Mouse (Mus musculus) forebrain, embryonic 10.5 days (tissue): Measurements from ENCODE around the gene Nek6. TPM values are rescaled to one million over a fixed set of nuclear protein-coding genes. Genes with fewer than 3 reads are reported as not detected.

ENCODE experiments used
- DNase-seq: peaks from one replicate; pipeline ENCODE4 v3.0.0-alpha.2; 2017; ENCODE audit warnings: low spot score; ENCODE audit errors: extremely low spot score
- H3K27ac ChIP-seq: fragments of 300-500 bp; sonication (generic); 2 replicates; pipeline ENCODE4 v1.5.1; 2016; ENCODE audit warnings: mild to moderate bottlenecking
- H3K27me3 ChIP-seq: fragments of 300-500 bp; sonication (generic); 2 replicates; pipeline ENCODE4 v1.6.1; 2016; ENCODE audit warnings: mild to moderate bottlenecking; ENCODE audit not compliant: poor library complexity, severe bottlenecking
- H3K36me3 ChIP-seq: fragments of 300-500 bp; sonication (generic); replicated peaks from 2 replicates; pipeline ENCODE4 v1.6.1; 2016; ENCODE audit warnings: mild to moderate bottlenecking, moderate library complexity
- H3K4me1 ChIP-seq: fragments of 300-500 bp; sonication (generic); 2 replicates; pipeline ENCODE4 v1.6.1; 2016
- H3K4me3 ChIP-seq: fragments of 300-500 bp; sonication (generic); 2 replicates; pipeline ENCODE4 v1.5.1; 2016; ENCODE audit warnings: mild to moderate bottlenecking, moderate library complexity
- H3K9me3 ChIP-seq: fragments of 300-500 bp; sonication (generic); 2 replicates; pipeline ENCODE4 v1.6.1; 2016; ENCODE audit warnings: mild to moderate bottlenecking, moderate library complexity
- WGBS: fragments of 180-500 bp; shearing (Covaris S2); methylation state at CpG from one replicate; pipeline ENCODE4 v1.1.7; 2016; 5-methylcytosine and 5-hydroxymethylcytosine counted together
- microRNA-seq: library from miRNA; unstranded; fragments of <30 nt; microRNA quantifications from one replicate; pipeline ENCODE4, GENCODE M21; 2017
- polyA plus RNA-seq: library from polyadenylated mRNA; unstranded; fragments of >200 nt; fragmentation: Nextera tagmentation; extraction: Ambion mirVana; gene quantifications from 2 replicates; pipeline ENCODE4 v1.2.1, GENCODE M21; 2016

Nek6 gene
- polyA plus RNA-seq, 1 experiment from 2014 or later, result 120 TPM

DNA sequence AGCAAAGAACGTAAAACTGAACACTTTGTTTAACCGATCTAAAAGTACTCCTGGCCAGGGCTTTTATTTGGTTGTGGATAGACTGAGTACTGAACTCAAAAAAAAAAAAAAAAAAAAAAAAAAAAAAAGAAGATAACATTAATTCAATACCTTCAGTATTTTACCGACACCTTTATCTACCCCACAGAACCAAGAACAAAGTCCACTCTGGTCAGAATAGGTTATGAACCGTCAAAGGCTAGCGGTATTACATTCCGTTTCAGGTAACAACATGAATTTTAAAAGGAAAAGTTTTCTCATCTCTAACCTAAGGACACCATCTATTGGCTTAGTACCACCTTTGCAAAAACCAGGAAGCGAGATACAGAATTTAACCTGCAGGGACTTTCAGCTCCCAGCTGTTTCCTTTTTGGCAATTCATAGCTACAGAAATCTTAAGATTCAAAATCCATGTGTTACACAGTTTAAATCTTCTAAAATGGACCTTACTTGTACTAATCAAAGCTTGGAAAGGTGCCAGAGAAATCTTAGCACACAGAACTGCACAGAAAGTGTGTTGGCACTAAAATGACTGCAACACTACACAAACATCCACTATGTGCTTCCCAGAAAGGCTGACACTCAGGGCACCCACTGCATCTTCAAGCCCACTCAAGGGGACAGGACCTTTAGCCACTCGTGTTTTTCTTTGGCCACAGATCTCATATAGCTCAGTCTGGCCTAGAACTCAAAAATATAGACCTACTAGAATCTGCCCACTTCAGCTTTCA lies 112.6 kb downstream of the Nek6 start:
- WGBS, result 92% methylated on average over 8 of the region's 8 CpGs
- no peak overlapping the region for H3K27ac ChIP-seq
- peaks cover 82% of the 10 kb centered on the region for H3K36me3 ChIP-seq
- peaks cover 18% of the 10 kb centered on the region for H3K4me1 ChIP-seq
- no peak overlapping the region for H3K4me3 ChIP-seq
- H3K9me3 ChIP-seq, result no peaks in the 10 kb centered on the region; the same call in 1 of the 2 replicates
- H3K27me3 ChIP-seq, result no peaks in the 10 kb centered on the region
- DNase-seq, result no peak

DNA sequence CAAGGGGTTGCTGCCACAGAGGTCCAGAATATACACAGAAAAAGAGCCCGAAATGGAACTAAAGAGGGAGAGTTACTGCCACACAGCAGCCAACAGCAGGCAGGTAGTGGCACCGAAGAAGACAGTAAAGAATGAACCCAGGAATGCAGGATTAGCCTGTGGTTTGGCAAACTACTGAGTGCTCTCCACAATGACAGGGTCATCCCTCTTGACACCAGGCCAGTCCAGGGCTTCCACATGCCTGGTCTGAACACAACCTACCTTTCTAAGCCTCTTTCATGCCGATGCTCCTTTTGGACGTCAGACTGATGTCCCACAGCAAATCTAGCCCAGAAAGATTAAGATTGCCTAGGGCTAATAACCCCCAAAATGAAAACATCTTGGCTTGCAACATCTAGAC lies 117.4 kb downstream of the Nek6 start:
- 84% methylated on average over 4 of the region's 4 CpGs for WGBS
- Histone ChIP-seq H3K9me3 (no peaks in the 10 kb centered on the region), H3K27ac (no peak overlapping the region), H3K4me1 (no peaks in the 10 kb centered on the region), H3K27me3 (no peaks in the 10 kb centered on the region), H3K36me3 (peaks cover 98% of the 10 kb centered on the region), H3K4me3 (no peak overlapping the region)
- DNase-seq, result no peak

DNA sequence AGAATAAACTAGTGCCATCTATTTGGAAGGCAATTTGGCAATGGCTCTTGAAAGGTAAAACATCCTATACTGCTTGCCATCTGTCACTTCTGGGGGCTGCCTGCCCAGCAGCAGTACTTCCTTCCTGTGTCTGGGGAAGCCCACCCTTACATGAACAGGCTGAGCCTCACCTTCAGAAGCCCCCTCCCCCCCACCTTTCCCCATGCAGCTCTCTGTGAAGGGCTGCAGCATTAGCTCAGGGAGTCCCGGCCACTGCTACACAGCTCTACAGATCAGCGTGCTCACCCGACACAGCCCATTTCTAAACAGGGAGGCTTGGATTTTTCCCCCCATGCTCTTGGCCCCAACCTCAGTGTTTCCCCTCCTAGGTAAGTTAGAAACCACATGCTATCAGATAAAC lies 118.0 kb downstream of the Nek6 start:
- Histone ChIP-seq H3K27ac (no peak overlapping the region), H3K4me3 (no peak overlapping the region), H3K4me1 (no peaks in the 10 kb centered on the region), H3K9me3 (no peaks in the 10 kb centered on the region), H3K36me3 (peaks cover 100% of the 10 kb centered on the region), H3K27me3 (no peaks in the 10 kb centered on the region)
- DNase-seq, result no peak
- 93% methylated on average over 3 of the region's 3 CpGs for WGBS

DNA sequence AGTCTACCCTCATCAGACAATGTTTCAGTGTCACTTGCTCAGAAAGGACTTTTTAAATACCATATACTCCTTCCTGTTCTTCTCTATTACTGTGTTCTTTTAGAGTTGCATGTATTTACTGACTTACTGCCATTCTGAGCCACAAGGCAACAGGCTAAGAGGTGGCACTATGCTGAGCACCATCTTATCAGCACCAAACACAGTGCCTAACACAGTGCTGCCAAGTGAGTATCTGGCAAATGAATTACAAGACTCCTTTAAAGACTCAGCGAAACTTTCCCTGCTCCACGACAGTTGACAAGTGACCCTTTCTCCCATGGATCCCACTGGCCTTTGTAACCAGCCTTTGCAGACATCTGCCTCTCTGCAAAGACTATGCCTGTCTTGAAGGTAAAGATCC lies 119.1 kb downstream of the Nek6 start:
- H3K27me3 ChIP-seq, result no peaks in the 10 kb centered on the region
- 97% methylated on average over 2 of the region's 2 CpGs for WGBS
- no peak overlapping the region for H3K4me3 ChIP-seq
- H3K4me1 ChIP-seq, result no peaks in the 10 kb centered on the region
- H3K27ac ChIP-seq, result no peak overlapping the region
- peaks cover 100% of the 10 kb centered on the region for H3K36me3 ChIP-seq
- H3K9me3 ChIP-seq, result no peaks in the 10 kb centered on the region
- no peak for DNase-seq

DNA sequence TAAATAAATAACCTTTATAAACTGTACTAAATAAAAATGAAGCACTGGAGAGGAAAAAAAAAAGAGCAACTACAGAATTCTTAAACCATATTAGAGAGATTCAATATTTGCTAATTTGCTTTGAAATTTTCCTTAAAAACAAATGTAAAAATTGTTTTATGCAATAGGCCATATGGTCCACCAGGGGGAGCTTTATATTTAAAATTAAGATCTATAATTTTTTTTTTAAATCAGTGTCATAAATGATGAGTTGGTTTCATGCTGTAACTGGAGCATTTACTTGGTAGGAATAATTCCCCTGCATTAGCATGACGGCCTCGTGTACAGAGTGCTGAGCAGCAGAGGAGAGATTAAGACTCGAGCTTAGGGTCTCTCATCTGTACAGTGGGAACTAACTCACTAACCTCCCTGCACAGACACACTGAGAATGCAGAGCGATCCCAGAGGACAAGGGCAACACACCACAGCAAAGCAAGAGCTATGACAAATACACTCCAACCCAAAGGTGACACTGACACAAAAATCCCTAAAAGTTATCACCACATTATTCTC lies 126.3 kb downstream of the Nek6 start:
- no peaks in the 10 kb centered on the region for H3K27me3 ChIP-seq
- H3K9me3 ChIP-seq, result no peaks in the 10 kb centered on the region
- DNase-seq, result no peak
- no peak overlapping the region for H3K27ac ChIP-seq
- no peak overlapping the region for H3K4me3 ChIP-seq
- peaks cover 93% of the 10 kb centered on the region for H3K36me3 ChIP-seq
- WGBS, result 91% methylated on average over 4 of the region's 4 CpGs
- peaks cover 10% of the 10 kb centered on the region for H3K4me1 ChIP-seq

DNA sequence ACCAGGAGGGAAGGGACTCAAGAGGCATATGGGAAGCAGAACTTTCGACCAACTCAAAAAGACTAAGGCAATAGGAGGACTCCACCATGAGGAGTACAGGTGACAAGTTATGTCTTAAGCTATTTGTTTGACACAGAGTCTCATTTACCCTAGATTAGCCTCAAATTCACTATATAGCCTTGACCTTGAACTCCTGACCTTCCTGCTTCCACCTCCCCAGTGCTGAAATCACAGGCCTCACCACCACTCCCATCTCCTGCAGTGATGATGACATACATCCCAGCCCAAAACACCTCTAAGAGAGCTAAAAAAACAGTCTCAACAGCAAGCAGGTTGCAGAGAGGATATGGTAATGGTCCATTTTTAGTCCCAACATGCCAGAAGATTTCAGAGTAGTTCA lies 130.3 kb downstream of the Nek6 start:
- H3K9me3 ChIP-seq, result no peaks in the 10 kb centered on the region
- 98% methylated on average over 1 of the region's 1 CpGs for WGBS
- DNase-seq, result no peak

DNA sequence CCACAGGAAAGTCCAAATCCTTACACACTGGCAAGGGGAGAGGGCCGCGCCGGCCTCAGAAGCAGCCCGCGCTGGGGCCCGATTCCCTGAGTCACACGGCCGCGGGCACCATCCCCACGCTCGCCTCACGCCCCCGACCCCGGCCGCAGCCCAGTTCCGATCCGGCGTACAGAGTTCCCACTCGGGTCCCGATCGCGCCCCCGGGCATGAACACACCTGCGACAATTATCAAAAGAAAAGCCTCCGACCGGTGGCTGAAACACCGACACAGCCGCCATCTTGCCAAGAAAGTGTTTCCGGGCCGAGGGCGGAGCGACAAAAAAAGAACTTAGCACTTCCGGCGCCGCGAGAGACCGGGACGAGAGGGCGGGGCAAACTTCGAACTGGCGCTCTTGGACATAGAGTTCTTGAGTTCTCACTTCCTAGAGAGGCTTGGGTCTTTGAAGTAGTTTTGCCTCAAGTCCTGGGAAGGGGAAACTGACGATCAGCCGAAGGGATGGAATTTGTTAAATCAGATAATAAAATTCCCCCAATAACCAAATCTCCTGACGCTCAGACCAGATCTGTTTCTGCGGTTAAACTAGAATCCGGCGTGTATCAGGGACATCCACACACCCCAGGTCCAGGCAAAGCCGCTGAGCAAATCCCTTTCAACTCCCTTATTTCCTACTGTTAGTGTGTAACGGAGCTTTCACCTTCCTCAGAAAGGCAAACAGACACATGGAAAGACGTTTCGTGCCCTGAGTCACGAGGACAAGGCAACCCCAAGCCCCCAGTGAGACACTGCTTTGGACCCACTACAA lies 132.4 kb downstream of the Nek6 start, which contains the start of gene Psmb7:
Gene Psmb7 (minus strand): TSS at position 463 of the 803 bp plus-strand sequence.
- H3K4me3 ChIP-seq, result peak within 1 kb of the TSS; percentile 86
- peak within 1 kb of the TSS; percentile 94 for H3K27ac ChIP-seq
- peaks cover 34% of the 10 kb centered on the region for H3K36me3 ChIP-seq
- no peaks in the 10 kb centered on the region for H3K27me3 ChIP-seq
- WGBS, result 2% methylated on average over 52 of the region's 52 CpGs
- DNase-seq, result peak; percentile 95
- H3K4me1 ChIP-seq, result peaks cover 27% of the 10 kb centered on the region
- H3K9me3 ChIP-seq, result no peaks in the 10 kb centered on the region

More for the DNA sequence above, 130.3 kb downstream of the Nek6 start:
- Histone ChIP-seq H3K27me3 (no peaks in the 10 kb centered on the region), H3K4me1 (peaks cover 22% of the 10 kb centered on the region), H3K4me3 (no peak overlapping the region), H3K27ac (no peak overlapping the region), H3K36me3 (peaks cover 53% of the 10 kb centered on the region)

Small RNAs within 50 kb of the gene (microRNA-seq; reads per million reads assigned to microRNA genes)
- gene Gm27634, result not detected

Other genes starting within 250 kb of the Nek6 start
- 15.5 and 17.3 TPM in 2 replicates for gene Dennd1a, start 224.3 kb upstream of the Nek6 start, polyA plus RNA-seq
- 108 and 115 TPM in 2 replicates for gene Lhx2, start 172.4 kb upstream of the Nek6 start, polyA plus RNA-seq
- 335 and 344 TPM in 2 replicates for gene Psmb7, start 132.4 kb downstream of the Nek6 start, polyA plus RNA-seq
- gene Nr5a1, start 202.9 kb downstream of the Nek6 start, polyA plus RNA-seq, result 0.33 and 0.69 TPM in 2 replicates